Mouse (Mus musculus) forebrain, embryonic 11.5 days (tissue): Measurements from ENCODE around the gene Actl7b. TPM values are rescaled to one million over a fixed set of nuclear protein-coding genes. Genes with fewer than 3 reads are reported as not detected.

Experiments used
- ATAC-seq: fragments of 200-750 bp; cut with Nextera tagmentation; replicated peaks from 2 replicates; pipeline ENCODE4 v1.8.0; 2017; ENCODE audit warnings: moderate TSS enrichment; ENCODE audit not compliant: low FRiP score
- DNase-seq: peaks from one replicate; pipeline ENCODE4 v3.0.0-alpha.2; 2017; ENCODE audit warnings: low spot score
- H3K27ac ChIP-seq: fragments of 300-500 bp; sonication (generic); 2 replicates; pipeline ENCODE4 v1.5.1; 2014; ENCODE audit warnings: low read depth, low read length
- H3K27me3 ChIP-seq: fragments of 300-500 bp; sonication (generic); 2 replicates; pipeline ENCODE4 v1.6.1; 2014; ENCODE audit warnings: mild to moderate bottlenecking, low read length, mixed read lengths; ENCODE audit not compliant: control insufficient read depth, insufficient read depth
- H3K36me3 ChIP-seq: fragments of 300-500 bp; sonication (generic); 2 replicates; pipeline ENCODE4 v1.6.1; 2014; ENCODE audit warnings: mild to moderate bottlenecking, low read length, moderate library complexity, mixed read lengths; ENCODE audit not compliant: control insufficient read depth, insufficient read depth
- H3K4me1 ChIP-seq: fragments of 300-500 bp; sonication (generic); replicated peaks from 2 replicates; pipeline ENCODE4 v1.6.1; 2014; ENCODE audit warnings: low read length, mixed read lengths; ENCODE audit not compliant: control insufficient read depth, insufficient read depth
- H3K4me2 ChIP-seq: fragments of 300-500 bp; sonication (generic); 2 replicates; pipeline ENCODE4 v1.6.1; 2014; ENCODE audit warnings: low read depth, mild to moderate bottlenecking, low read length, moderate library complexity, mixed read lengths; ENCODE audit not compliant: severe bottlenecking
- H3K4me3 ChIP-seq: fragments of 300-500 bp; sonication (generic); 2 replicates; pipeline ENCODE4 v1.5.1; 2014; ENCODE audit warnings: low read depth, low read length
- H3K9ac ChIP-seq: fragments of 300-500 bp; sonication (generic); 2 replicates; pipeline ENCODE4 v1.6.1; 2014; ENCODE audit warnings: low read length
- H3K9me3 ChIP-seq: fragments of 300-500 bp; sonication (generic); 2 replicates; pipeline ENCODE4 v1.6.1; 2016; ENCODE audit warnings: low read length, mixed read lengths; ENCODE audit not compliant: control insufficient read depth
- WGBS: fragments of 180-500 bp; shearing (Covaris S2); extraction: QIAGEN DNeasy Blood & Tissue Kit; methylation state at CpG from one replicate; pipeline ENCODE4 v1.1.7; 2014; 5-methylcytosine and 5-hydroxymethylcytosine counted together
- polyA plus RNA-seq: library from polyadenylated mRNA; unstranded; fragments of >200 nt; fragmentation: Nextera tagmentation; extraction: Ambion mirVana; gene quantifications from 2 replicates; pipeline ENCODE4 v1.2.1, GENCODE M21; 2014

Gene Actl7b
- 0.19 TPM in 1 of 2 replicates, not detected in the other for polyA plus RNA-seq

GRCm38 (mm10) chr4:56741041-56741493 lies at the start of gene Actl7b:
Gene Actl7b, minus strand, starts transcription at chr4:56741443.
- no peak within 1 kb of the TSS for H3K4me3 ChIP-seq
- H3K27ac ChIP-seq: no peak within 1 kb of the TSS
- H3K9ac ChIP-seq: no peak within 1 kb of the TSS
- DNase-seq (no peak), ATAC-seq (no peak)
- H3K4me2 ChIP-seq: no peak within 1 kb of the TSS
- H3K36me3 ChIP-seq: peaks cover 4% of the 10 kb centered on the region; the same call in 1 of the 2 replicates
- H3K27me3 ChIP-seq: no peaks in the 10 kb centered on the region
- no peaks in the 10 kb centered on the region for H3K4me1 ChIP-seq
- WGBS: 94% methylated on average over 13 of the region's 13 CpGs
- H3K9me3 ChIP-seq: no peaks in the 10 kb centered on the region

DNA sequence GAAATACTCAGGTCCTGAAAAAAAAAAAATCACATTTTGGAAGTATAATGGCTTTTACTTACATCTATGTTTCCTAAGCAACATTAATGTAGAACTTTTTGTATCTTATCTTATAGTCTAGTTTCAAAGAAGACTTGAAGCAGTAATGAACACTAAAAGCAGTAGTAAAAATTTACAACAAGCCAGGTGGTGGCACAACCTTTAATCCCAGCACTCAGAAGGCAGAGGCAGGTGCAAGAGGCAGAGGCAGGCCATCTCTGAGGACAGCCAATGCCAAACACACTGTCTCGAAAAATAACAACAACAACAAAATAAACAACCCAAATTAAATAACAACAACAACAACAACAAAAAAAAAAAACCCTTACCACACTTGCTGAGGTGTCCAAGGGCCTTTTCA lies 29.8 kb upstream of the Actl7b start:
- Histone ChIP-seq H3K27me3 (no peaks in the 10 kb centered on the region), H3K27ac (no peak overlapping the region), H3K4me2 (no peak overlapping the region), H3K4me1 (no peaks in the 10 kb centered on the region), H3K9me3 (no peaks in the 10 kb centered on the region), H3K9ac (no peak overlapping the region), H3K36me3 (peaks cover 40% of the 10 kb centered on the region), H3K4me3 (no peak overlapping the region)
- ATAC-seq: no peak
- 83% methylated on average over 1 of the region's 1 CpGs for WGBS
- no peak for DNase-seq

DNA sequence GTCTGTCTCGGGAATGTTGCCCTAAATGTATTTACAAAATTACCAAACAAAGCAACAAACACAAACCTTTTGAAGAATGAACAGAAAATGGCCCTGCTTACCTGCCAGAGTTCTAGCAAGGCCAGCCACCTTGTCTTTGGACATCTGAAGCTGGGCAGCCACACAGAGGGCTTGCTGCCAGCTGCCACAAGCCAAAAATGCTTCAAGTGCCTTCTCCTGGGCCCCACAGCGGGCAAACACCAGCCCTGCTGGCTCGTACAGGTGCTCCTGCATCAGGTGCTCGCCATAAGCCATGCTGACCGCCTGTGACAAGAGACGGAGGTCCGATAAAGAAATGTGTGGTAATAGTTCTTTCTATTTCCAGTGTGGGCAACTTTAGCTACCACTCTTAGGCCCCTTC lies 27.7 kb upstream of the Actl7b start:
- 92% methylated on average over 7 of the region's 7 CpGs for WGBS
- Histone ChIP-seq H3K9me3 (no peaks in the 10 kb centered on the region), H3K27ac (no peak overlapping the region), H3K27me3 (no peaks in the 10 kb centered on the region), H3K4me2 (no peak overlapping the region), H3K4me1 (no peaks in the 10 kb centered on the region), H3K36me3 (peaks cover 46% of the 10 kb centered on the region), H3K9ac (no peak overlapping the region), H3K4me3 (no peak overlapping the region)
- ATAC-seq: no peak
- DNase-seq: no peak

DNA sequence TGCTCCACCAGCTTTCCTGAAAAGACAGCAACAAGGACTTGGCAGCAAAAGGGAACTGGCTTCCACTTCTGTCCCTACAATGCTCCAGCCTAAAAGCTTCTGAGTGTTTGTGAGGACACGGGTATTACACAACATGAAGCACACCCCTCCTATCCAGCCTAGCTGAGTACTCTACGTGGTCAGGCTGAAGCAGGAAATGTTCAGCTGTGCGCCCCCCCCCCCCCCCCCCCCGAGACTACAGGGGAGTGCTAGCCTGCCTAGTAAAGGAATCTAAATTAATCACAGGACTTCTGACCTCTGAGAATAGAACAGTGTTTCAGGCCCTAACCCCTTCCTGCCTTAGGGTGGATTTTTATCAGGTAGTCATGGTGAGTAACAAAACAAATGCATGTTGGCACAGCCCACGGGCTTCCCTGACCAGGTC lies 26.6 kb upstream of the Actl7b start:
- H3K9ac ChIP-seq: no peak overlapping the region
- no peaks in the 10 kb centered on the region for H3K4me1 ChIP-seq
- no peak overlapping the region for H3K4me2 ChIP-seq
- H3K27ac ChIP-seq: no peak overlapping the region
- no peak for ATAC-seq
- 81% methylated on average over 5 of the region's 5 CpGs for WGBS
- H3K4me3 ChIP-seq: no peak overlapping the region
- peaks cover 37% of the 10 kb centered on the region for H3K36me3 ChIP-seq
- no peaks in the 10 kb centered on the region for H3K27me3 ChIP-seq
- DNase-seq: no peak
- no peaks in the 10 kb centered on the region for H3K9me3 ChIP-seq

DNA sequence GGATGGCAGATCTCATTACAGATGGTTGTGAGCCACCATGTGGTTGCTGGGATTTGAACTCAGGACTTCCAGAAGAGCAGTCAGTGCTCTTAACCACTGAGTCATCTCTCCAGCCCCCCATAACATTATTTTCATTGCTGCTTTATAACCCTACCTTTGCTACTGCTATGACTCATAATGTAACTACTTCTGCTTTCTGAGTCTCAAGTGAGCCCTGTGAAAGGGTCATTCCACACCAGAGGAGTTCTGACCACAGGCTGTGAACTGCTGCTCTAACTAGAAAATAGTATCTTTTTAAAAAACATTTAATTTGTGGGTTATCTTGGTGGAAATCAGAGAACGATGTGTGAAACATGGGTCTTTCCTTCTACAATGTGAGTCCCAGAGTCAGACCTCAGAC lies 16.4 kb upstream of the Actl7b start:
- Histone ChIP-seq H3K4me3 (no peak overlapping the region), H3K9me3 (no peaks in the 10 kb centered on the region), H3K36me3 (peaks cover 4% of the 10 kb centered on the region; the same call in 1 of the 2 replicates), H3K27ac (no peak overlapping the region), H3K4me2 (no peak overlapping the region), H3K27me3 (no peaks in the 10 kb centered on the region), H3K4me1 (no peaks in the 10 kb centered on the region), H3K9ac (no peak overlapping the region)
- ATAC-seq (no peak), DNase-seq (no peak)
- WGBS: 96% methylated on average over 1 of the region's 1 CpGs

DNA sequence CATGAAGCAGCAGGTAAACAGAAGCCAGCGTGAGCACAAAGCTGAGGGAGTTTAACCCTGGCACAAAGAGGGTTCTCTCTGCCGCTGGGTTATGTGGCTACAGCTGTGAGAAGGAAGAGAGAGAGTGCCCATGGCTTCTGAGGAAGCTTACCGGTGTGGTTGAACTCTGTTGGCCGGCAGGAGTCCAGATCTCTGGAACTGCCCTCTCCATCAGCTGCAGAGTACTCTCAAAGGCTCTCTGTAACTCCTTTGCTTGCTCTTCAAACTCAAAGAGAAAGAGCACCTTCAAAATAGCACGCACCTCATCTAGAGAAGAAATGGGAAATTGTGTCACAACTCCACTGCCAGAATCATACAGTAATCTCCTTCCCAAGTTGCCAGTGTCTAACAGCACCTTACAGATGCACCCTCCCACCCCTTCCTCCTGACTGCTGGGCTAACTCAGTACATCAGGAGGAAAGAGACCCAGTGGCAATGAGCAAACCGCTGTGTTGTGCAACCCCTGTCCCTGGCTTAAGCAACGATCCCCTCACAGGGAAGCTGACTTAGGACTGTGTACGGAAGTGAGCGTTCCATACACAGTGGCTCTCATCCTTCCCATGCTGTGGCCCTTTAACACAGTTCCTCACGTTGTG lies 15.8 kb upstream of the Actl7b start:
- H3K4me3 ChIP-seq: no peak overlapping the region
- no peak for ATAC-seq
- H3K4me1 ChIP-seq: no peaks in the 10 kb centered on the region
- no peak for DNase-seq
- H3K27ac ChIP-seq: no peak overlapping the region
- H3K9me3 ChIP-seq: no peaks in the 10 kb centered on the region
- WGBS: 90% methylated on average over 10 of the region's 10 CpGs
- H3K9ac ChIP-seq: no peak overlapping the region
- H3K27me3 ChIP-seq: no peaks in the 10 kb centered on the region
- no peak overlapping the region for H3K4me2 ChIP-seq
- H3K36me3 ChIP-seq: peaks cover 4% of the 10 kb centered on the region; the same call in 1 of the 2 replicates

- Histone ChIP-seq H3K9me3 (no peaks in the 10 kb centered on the region), H3K27ac (no peak overlapping the region), H3K4me1 (no peaks in the 10 kb centered on the region), H3K27me3 (no peaks in the 10 kb centered on the region), H3K4me3 (no peak overlapping the region), H3K36me3 (peaks cover 4% of the 10 kb centered on the region; the same call in 1 of the 2 replicates), H3K9ac (no peak overlapping the region), H3K4me2 (no peak overlapping the region)
- DNase-seq (no peak), ATAC-seq (no peak)
- 91% methylated on average over 5 of the region's 5 CpGs for WGBS
These were observed 14.8 kb upstream of the Actl7b start for GRCm38 (mm10) chr4:56756021-56756420.

- H3K9ac ChIP-seq: no peak overlapping the region
- no peaks in the 10 kb centered on the region for H3K4me1 ChIP-seq
- ATAC-seq: no peak
- DNase-seq: no peak
- no peak overlapping the region for H3K27ac ChIP-seq
- no peak overlapping the region for H3K4me3 ChIP-seq
- no peaks in the 10 kb centered on the region for H3K27me3 ChIP-seq
- 98% methylated on average over 9 of the region's 9 CpGs for WGBS
- H3K4me2 ChIP-seq: no peak overlapping the region
- H3K9me3 ChIP-seq: no peaks in the 10 kb centered on the region
- H3K36me3 ChIP-seq: peaks cover 7% of the 10 kb centered on the region; the same call in 1 of the 2 replicates
These were observed 6.2 kb upstream of the Actl7b start for GRCm38 (mm10) chr4:56747456-56747855.

DNA sequence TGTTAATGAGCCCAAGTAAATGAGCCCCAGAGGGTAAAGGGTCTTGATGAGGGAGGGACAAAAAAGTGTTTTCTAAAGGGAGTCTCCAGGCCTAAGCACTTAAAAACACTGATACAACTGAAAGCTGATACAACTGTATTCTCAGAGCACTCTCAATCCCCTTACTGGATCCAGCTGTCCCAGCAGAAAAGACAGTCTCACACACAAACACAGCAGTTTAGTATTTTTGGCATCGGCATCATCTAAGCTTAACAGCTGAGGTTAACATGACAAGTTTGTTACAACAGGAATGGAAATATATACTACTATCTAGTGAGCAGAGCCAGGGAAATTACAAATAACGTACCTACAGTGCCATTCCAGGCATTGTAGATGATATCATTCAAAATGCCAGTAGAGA lies 5.1 kb upstream of the Actl7b start:
- Histone ChIP-seq H3K36me3 (peaks cover 7% of the 10 kb centered on the region; the same call in 1 of the 2 replicates), H3K4me3 (no peak overlapping the region), H3K27ac (no peak overlapping the region), H3K4me1 (no peaks in the 10 kb centered on the region), H3K4me2 (no peak overlapping the region), H3K9me3 (no peaks in the 10 kb centered on the region), H3K9ac (no peak overlapping the region), H3K27me3 (no peaks in the 10 kb centered on the region)
- WGBS: 95% methylated on average over 2 of the region's 2 CpGs
- DNase-seq (no peak), ATAC-seq (no peak)
